Mouse (Mus musculus) retina, postnatal 7 days (tissue): ENCODE results near the gene Rpl21.

ENCODE experiments used
- DNase-seq: peaks from one replicate; pipeline ENCODE4 v3.0.0-alpha.2; 2012; ENCODE audit warnings: low read depth, low spot score

Gene Rpl21

GRCm38 (mm10) chr5:146832769-146833448, at the start of gene Rpl21:
Gene Rpl21, plus strand, starts transcription at chr5:146832890.
- peak; percentile 90 for DNase-seq

GRCm38 (mm10) chr5:146783300-146783699, 49.4 kb upstream of the Rpl21 start:
- no peak for DNase-seq

- DNase-seq: no peak
These were observed 48.8 kb upstream of the Rpl21 start for GRCm38 (mm10) chr5:146783891-146784290.

DNA sequence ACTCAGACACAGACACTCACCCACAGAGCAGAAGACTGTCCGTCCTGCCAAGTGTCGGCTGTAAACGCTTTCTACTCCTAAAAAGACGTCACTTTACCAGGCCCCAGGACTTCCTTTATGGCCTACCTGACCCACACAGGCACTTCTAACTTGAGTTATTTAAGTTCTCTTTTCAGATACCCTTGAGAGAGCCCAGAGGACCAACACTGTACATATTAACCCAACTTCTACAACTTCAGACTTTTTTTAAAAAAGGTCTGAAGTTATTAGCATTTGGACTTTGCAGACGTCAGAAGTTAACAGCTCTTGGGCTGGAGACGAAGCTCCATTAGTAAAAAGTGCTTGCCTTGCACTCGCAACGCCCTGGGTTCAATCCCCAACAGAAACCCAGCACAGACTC, 46.6 kb upstream of the Rpl21 start:
- no peak for DNase-seq

DNA sequence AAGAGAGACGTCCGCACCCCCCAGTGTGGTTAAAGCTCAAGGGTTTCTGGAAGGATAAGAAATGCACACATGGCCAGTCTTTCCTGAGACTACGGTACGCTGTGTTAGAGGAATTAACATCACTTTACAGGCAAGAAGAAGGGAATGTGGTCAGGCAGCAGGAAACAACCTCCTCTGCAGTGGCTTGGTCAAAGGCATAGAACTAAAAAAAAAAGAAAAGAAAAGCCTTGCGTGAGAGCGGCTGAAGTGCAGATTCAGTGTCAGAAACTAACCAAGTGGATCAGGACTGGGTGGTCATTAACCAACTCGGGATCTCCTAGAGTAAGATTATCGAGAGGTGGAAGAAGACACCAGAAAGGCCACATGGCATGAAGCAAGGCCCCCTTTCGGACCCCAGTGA, 43.3 kb upstream of the Rpl21 start:
- no peak for DNase-seq

GRCm38 (mm10) chr5:146790944-146791343, 41.7 kb upstream of the Rpl21 start:
- DNase-seq: no peak

- DNase-seq: no peak
These were observed 40.4 kb upstream of the Rpl21 start for GRCm38 (mm10) chr5:146792140-146792791.

DNA sequence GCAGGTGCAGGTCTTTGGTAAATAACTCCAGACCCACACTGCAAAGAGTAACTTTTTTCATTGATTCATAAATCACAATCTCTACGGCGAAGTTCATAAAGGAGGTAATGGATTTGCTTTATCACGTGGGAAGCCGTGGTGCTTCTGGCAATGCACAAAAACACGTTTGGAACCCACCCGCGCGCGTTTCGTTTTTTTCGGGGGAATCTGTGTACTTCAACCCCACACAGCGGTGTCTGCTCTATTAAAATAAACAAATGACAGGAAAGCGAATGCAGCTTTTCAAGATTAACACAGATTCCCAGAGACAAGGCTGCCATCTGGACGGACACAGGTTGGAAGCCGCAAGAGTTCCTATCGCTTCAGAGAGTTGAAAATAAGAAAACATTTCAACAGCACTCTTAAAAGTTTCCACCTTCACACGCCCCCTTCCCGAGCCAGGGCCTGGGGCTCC, 39.0 kb upstream of the Rpl21 start:
- no peak for DNase-seq

- peak; percentile 25 for DNase-seq
These were observed 38.4 kb upstream of the Rpl21 start for GRCm38 (mm10) chr5:146794084-146794852.

GRCm38 (mm10) chr5:146794853-146795252, 37.8 kb upstream of the Rpl21 start, which contains the start of gene Usp12:
Gene Usp12, minus strand, starts transcription at chr5:146795006.
- peak; percentile 93 for DNase-seq

- no peak for DNase-seq
These were observed 37.0 kb upstream of the Rpl21 start for GRCm38 (mm10) chr5:146795728-146796127.

- no peak for DNase-seq
These were observed 34.7 kb upstream of the Rpl21 start for GRCm38 (mm10) chr5:146798031-146798430.

- no peak for DNase-seq
These were observed 26.7 kb upstream of the Rpl21 start for GRCm38 (mm10) chr5:146806004-146806430.

GRCm38 (mm10) chr5:146809951-146810350, 22.7 kb upstream of the Rpl21 start:
- no peak for DNase-seq

DNA sequence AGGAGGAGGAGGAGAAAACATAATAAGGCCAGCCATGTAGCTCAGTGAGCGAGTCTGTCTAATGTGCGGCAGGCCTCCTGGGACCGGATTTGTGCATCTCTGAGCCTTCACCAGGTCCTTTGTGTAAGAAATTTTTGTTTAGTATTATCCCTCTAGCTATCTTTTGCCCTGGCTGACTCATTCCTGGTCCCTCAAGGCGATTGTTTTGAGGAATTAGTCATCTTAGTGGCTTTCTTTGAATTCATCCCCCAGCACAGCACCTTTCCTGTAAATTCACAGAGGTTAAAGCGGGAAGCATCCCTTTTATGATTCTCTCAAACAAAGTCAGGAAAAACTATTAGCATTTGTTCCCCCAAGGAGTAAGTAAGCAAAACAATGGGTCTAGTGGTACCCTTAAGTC, 19.8 kb upstream of the Rpl21 start:
- DNase-seq: no peak

DNA sequence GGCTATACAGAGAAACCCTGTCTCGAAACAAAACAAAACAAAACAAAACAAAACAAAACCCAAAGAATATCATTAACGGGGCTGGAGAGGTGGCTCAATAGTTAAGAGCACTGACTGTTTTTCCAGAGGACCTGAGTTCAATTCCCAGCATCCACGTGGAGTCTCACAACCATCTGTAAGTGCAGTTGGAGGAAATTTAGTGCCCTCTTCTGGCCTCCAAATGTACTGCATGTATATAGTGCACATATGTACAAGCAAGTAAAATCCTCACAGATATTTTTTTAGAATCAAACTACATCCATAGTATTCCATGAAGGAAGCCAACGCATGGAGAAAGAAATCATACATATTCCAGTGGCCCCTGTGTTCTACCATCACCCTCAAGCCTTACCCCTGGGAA, 19.3 kb upstream of the Rpl21 start:
- no peak for DNase-seq

DNA sequence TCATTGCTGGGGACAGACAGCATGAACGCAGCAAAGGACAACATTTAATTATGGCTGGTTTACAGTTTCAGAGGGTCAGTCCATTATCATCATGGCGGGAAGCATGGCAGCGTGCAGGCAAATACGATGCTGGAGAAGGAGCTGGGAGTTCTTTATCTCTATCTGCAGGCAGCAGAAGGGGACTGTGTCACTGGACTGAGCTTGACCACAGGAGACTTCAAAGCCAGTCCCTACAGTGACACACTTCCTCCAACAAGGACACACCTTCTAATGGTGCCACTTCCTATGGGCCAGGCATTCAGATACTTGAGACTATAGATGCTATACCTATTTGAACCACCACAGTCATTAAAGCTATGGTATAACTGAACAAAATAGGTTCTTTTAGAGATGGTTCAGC, 17.3 kb upstream of the Rpl21 start:
- DNase-seq: no peak

DNA sequence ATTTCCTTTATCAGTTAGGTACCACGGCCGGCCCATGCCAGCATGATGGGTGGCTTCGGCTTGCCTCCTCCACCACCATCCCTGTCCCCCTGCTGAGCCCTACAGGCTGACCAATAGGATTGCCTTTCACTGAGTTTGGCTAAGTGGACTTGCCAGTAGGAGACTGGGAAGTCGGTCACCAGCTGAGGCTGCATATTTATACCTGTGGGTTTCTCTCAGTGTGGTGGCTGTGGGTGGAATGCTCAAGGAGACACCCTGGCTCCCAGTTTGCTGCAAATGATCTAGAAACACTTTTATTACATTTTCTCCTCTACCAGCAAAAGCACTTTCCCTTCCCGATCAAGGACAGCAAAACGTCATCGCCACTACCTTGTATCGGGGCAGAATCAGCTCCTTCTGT, 15.1 kb upstream of the Rpl21 start:
- no peak for DNase-seq

GRCm38 (mm10) chr5:146818906-146819623, 13.6 kb upstream of the Rpl21 start:
- no peak for DNase-seq

DNA sequence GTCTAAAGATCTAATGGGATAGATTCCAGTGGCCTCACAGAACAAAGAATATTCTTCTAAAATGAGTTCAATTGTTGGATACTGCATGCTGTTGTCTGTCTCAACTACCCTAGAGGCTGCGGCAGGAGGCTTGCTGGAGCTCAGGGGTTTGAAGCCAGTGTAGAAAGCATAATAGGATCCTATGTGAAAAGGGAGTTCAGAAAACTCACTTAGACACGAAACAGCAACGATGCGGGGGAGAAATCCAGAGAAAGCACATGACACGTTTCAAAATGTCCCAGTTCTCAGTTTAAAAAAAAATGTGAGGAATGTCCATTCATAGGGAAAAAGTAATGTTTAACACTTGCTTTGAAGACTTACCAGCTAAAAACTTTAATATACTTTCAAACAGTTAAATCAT, 9.7 kb upstream of the Rpl21 start:
- no peak for DNase-seq

GRCm38 (mm10) chr5:146829528-146829927, 3.2 kb upstream of the Rpl21 start:
- DNase-seq: no peak

DNA sequence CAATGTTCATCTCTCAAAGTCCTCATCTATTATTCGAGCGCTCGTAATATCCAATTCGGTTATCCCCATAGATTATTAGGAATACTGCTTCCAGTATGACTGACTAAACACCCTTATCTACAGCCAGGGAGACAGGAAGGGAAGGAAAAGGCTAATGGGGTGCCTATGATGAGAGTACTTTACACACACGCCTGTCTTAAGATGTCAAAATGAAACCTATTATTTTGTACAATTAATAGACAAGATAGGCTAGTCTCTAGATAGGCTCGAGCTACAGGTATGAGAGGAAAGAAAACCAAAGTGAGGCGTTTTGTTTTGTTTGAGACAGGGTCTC, 288 bp upstream of the Rpl21 start:
- no peak for DNase-seq
